Mouse (Mus musculus): ENCODE data around the gene Prrxl1. TPM values are rescaled to one million over a fixed set of nuclear protein-coding genes. Genes with fewer than 3 reads are reported as not detected.
A peak's percentile ranks its signal among the peaks of the same experiment; 100 is the strongest.

The Prrxl1 gene
- polyA plus RNA-seq, 1 experiment from 2014 or later: not detected

DNA sequence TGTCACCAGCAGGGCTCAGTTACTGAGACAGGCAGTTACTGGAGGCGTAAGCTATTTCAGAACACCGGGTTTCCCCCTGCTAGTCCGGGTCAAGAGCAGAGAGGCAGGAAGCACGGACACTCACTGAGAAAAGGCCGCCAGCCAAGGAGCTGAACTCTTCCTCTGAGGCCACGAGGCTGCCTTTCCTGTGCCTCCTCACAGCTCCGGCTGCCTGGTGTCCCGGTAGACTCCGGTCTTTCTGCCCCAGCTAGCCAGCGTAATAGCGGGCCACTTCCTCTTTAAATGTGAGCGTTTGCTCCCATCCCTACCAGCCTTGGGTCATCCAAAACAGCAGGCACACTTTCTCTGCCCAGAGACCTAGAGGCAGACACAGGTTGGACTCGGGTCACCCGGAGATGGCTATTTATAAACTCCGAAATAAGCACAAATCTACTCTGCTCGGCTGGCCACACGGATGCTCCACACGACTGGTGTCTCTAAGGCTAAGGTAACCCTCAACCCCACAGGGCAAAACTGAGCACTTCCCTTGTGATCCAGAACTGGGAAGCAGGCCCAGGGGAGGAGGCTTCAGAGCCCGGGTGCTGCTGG lies 84.1 kb downstream of the Prrxl1 start:
- CTCF ChIA-PET: no interaction called here
- DNase-seq (ENCODE audit: low read depth, low spot score) (no peak), ATAC-seq (peak; percentile 31)

DNA sequence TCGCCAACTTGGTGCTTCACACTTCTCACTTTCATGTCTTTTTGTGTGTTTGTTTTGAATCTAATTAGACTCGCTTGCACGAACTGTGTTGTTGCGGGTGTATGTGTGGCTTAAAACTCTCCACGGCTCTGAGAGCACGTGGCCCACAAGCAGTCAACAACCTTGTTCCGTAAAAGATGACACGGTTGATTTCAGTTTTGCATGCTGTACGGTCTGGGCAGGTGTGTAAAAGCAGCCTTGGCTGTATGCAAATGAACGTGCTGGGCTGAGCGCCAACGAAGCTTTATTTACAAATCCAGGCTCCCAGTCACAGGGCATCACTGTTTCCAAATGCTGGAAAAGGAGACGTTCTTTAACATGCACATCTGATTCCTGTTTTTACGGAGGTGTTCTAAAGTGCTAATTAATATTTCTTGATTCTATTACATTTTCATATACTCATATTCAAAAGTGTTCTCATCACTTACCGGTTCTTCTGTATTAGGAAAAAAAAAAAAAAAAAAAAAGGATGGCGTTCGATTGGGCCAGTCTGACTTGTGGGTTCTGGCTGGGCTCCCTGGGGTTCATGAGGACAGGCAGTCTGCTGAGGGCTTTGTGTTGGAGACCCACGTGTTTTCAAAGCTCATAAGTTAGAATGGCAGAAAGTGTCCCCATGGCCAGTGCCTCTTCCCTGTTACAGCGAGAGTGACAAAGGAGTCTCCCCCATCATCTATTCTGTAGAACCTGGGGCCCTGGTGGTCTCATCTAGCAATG lies 85.0 kb downstream of the Prrxl1 start:
- in situ Hi-C loops (cut with MboI; ENCODE audit: low pct_unique_long_range_greater_than_20kb): no loop called here
- no peak for ATAC-seq
- no peak for TF ChIP-seq CTCF (IDR thresholded peaks at IDR 0.05)
- H3K27me3 ChIP-seq: peaks cover 20% of the 10 kb centered on the region
- no peak for DNase-seq (ENCODE audit: low read depth, low spot score)
- POLR2A ChIA-PET: no interaction called here
- CTCF ChIA-PET: interaction anchor here (0.6 kb wide), 1 partner anchor 16 kb away, joined by 3 read pairs; no protein-coding TSS in a partner anchor

More for the DNA sequence above, 84.1 kb downstream of the Prrxl1 start:
- TF ChIP-seq CTCF (IDR thresholded peaks at IDR 0.05): no peak
- POLR2A ChIA-PET: no interaction called here
- peaks cover 20% of the 10 kb centered on the region for H3K27me3 ChIP-seq
- in situ Hi-C loops (cut with MboI; ENCODE audit: low pct_unique_long_range_greater_than_20kb): no loop called here

DNA sequence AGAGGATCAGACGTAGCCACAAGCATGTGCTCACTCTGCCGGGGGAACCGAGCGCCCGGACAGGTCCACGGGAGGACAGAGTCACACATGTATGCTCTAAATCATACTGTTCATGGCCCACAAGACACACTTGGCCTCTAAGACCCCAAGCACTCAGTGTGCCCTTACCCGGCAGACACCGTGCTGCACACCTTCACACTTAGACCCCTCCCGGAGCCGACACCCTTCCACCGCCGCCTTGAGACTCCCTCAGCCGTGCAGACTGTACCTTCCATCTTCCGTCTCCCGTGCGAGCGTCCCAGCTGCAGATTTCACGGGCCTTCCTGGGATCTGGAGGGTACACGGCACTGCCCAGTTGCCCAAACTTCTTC lies 85.5 kb downstream of the Prrxl1 start:
- TF ChIP-seq CTCF (IDR thresholded peaks at IDR 0.05): no peak
- ATAC-seq (no peak), DNase-seq (ENCODE audit: low read depth, low spot score) (no peak)
- in situ Hi-C loops (cut with MboI; ENCODE audit: low pct_unique_long_range_greater_than_20kb): no loop called here
- ChIA-PET CTCF (no interaction called here), POLR2A (interaction anchor here (0.6 kb wide), 1 partner anchor 40 kb away, joined by 3 read pairs; no protein-coding TSS in a partner anchor)
- peaks cover 20% of the 10 kb centered on the region for H3K27me3 ChIP-seq

DNA sequence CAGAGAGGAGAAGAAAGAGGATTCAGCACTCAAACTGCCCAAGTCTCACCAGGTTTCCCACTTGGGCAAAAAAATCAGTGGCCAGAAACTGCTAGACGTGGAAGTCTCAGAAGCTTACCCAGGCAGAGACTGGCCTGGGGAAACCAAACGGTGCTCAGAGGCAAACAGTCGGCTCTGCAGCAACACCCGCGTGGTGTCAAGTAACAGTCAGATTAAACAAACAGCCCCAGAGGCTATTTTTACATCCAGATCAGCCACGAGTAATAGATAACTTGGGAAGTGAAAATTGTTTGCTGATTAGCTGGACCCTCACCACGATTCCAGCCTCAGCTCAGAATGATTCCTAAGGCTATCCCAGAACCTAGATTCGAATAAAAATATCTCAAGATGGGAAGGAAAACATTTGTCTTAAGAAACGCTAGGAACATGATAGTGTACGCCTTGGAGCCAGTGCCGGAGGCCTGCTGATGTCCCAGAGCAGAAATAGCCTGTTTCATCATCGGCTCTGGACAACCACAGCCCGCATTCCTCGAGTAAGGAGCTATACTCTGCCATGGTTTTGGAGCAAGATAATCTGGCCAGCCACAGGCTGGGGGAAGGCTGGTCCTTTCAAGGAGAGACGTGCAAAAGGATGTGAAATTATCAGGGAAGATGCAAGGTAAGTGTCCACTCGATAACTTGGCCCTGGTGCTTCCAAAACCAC lies 86.1 kb downstream of the Prrxl1 start, which contains the start of gene 3425401B19Rik:
TSS of gene 3425401B19Rik (minus strand) at position 170 of the 703 bp plus-strand sequence.
- TF ChIP-seq CTCF (IDR thresholded peaks at IDR 0.05): no peak
- in situ Hi-C loops (cut with MboI; ENCODE audit: low pct_unique_long_range_greater_than_20kb): no loop called here
- no peak for DNase-seq (ENCODE audit: low read depth, low spot score)
- ATAC-seq: no peak
- ChIA-PET CTCF (no interaction called here), POLR2A (interaction anchor here (0.6 kb wide), 1 partner anchor 39 kb away, joined by 3 read pairs; no protein-coding TSS in a partner anchor)
- H3K27me3 ChIP-seq: peaks cover 17% of the 10 kb centered on the region

DNA sequence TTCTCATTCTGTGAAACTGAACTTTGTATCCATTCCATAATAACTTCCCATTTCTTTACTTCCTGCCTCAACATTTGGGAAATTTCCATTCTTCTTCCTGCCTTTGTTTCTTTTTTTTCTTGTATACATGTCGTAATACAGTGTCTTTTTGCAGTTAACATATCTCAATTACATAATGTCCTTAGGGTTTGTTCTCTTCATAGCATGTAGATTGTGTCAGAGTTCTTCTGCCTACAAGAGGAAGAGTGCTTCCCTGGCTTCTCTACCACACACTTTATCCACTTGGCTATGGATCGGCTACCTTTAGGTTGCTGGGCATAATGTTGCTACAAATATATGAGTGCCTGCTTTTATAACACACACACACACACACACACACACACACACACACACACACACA lies 96.7 kb downstream of the Prrxl1 start:
- in situ Hi-C loops (cut with MboI; ENCODE audit: low pct_unique_long_range_greater_than_20kb): no loop called here
- POLR2A ChIA-PET: no interaction called here

DNA sequence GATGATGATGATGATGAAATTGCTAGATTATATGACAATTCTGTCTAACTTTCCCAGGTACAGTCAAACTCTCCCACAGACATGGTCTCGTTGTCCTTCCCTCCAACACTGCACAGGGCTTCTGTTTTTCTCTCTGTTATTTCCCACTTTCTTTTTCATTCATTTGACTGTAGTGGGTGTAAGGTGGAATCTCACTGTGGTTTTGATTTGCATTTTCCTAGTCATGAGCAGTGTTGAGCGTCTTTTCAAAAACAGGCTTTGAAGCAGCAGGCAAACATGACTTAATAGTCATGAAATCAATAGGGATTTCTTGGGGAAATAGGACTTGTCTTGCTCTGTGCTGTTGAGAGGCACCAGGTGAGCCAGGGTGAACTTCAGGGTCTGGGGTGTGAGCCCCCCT lies 97.1 kb downstream of the Prrxl1 start:
- DNase-seq (ENCODE audit: low read depth, low spot score): no peak
- H3K27me3 ChIP-seq: peaks cover 10% of the 10 kb centered on the region
- POLR2A ChIA-PET: no interaction called here
- no peak for TF ChIP-seq CTCF (IDR thresholded peaks at IDR 0.05)
- in situ Hi-C loops (cut with MboI; ENCODE audit: low pct_unique_long_range_greater_than_20kb): no loop called here
- ATAC-seq: no peak
- CTCF ChIA-PET: no interaction called here

More for the DNA sequence above, 96.7 kb downstream of the Prrxl1 start:
- TF ChIP-seq CTCF (IDR thresholded peaks at IDR 0.05): no peak
- peaks cover 10% of the 10 kb centered on the region for H3K27me3 ChIP-seq
- CTCF ChIA-PET: no interaction called here
- DNase-seq (ENCODE audit: low read depth, low spot score): no peak
- ATAC-seq: no peak

GRCm38 (mm10) chr14:32697774-32698173 lies 98.6 kb downstream of the Prrxl1 start:
- TF ChIP-seq CTCF (IDR thresholded peaks at IDR 0.05): no peak
- CTCF ChIA-PET: no interaction called here
- no peak for DNase-seq (ENCODE audit: low read depth, low spot score)
- ATAC-seq: no peak
- H3K27me3 ChIP-seq: peaks cover 11% of the 10 kb centered on the region
- POLR2A ChIA-PET: no interaction called here
- in situ Hi-C loops (cut with MboI; ENCODE audit: low pct_unique_long_range_greater_than_20kb): no loop called here

GRCm38 (mm10) chr14:32698556-32698955 lies 99.3 kb downstream of the Prrxl1 start:
- POLR2A ChIA-PET: no interaction called here
- DNase-seq (ENCODE audit: low read depth, low spot score): no peak

More at GRCm38 (mm10) chr14:32698556-32698955, 99.3 kb downstream of the Prrxl1 start:
- in situ Hi-C loops (cut with MboI; ENCODE audit: low pct_unique_long_range_greater_than_20kb): no loop called here
- no peak for TF ChIP-seq CTCF (IDR thresholded peaks at IDR 0.05)
- CTCF ChIA-PET: no interaction called here
- peaks cover 19% of the 10 kb centered on the region for H3K27me3 ChIP-seq
- no peak for ATAC-seq

Other genes starting within 250 kb of the Prrxl1 start
- not detected for gene 1700024G13Rik, start 211.0 kb upstream of the Prrxl1 start, polyA plus RNA-seq (2021)
- not detected for gene Slc18a3, start 134.6 kb upstream of the Prrxl1 start, polyA plus RNA-seq (2021)
- gene Chat, start 133.4 kb upstream of the Prrxl1 start, polyA plus RNA-seq (2021): not detected
- 16.1 TPM for gene Ercc6, start 85.9 kb upstream of the Prrxl1 start, polyA plus RNA-seq (2021)
- not detected for gene 3425401B19Rik, start 85.9 kb downstream of the Prrxl1 start, polyA plus RNA-seq (2021)
- gene Tmem273, start 186.6 kb downstream of the Prrxl1 start, polyA plus RNA-seq (2021): not detected
- gene Fam170b, start 234.6 kb downstream of the Prrxl1 start, polyA plus RNA-seq (2021): not detected